Mouse (Mus musculus): ENCODE data around the gene Chit1. TPM values are rescaled to one million over a fixed set of nuclear protein-coding genes. Genes with fewer than 3 reads are reported as not detected.

Chit1 gene
- total and polyA plus RNA-seq, 3 experiments: not detected

DNA sequence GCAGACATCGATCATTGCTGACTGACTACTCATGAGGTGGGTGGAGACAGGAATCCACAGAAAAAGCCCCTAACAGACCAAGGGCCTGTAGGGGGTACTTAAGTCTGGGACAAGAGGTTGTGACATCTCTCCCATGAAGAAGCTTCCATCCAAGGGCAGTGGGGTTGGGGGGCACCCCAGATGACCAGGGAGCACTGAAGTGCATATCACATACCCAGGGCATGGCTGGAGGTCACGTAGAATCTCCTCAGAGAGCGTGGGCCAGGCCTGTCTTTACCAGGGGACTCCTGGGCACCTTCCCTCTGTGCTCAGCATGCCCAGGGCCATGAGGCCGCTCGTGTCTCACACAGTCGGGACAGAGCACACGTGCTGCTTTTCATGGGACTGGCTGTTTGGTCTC is 3.3 kb upstream of the Chit1 start:
- peaks cover 41% of the 10 kb centered on the region for H3K27me3 ChIP-seq (ENCODE audit: insufficient read depth, low read length)
- H3K4me1 ChIP-seq (ENCODE audit: insufficient read depth, low read depth, low read length): peaks cover 4% of the 10 kb centered on the region; the same call in 1 of the 2 replicates
- no peak for ATAC-seq (ENCODE audit: extremely low read depth, insufficient number of reproducible peaks, low FRiP score, poor library complexity, severe bottlenecking)
- H3K36me3 ChIP-seq (replicated peaks): no peaks in the 10 kb centered on the region
- H3K4me3 ChIP-seq (ENCODE audit: low read depth, low read length): no peak overlapping the region
- H3K9me3 ChIP-seq (replicated peaks): no peaks in the 10 kb centered on the region
- TF ChIP-seq GATA2 (IDR thresholded peaks at IDR 0.05; ENCODE audit: borderline replicate concordance, low read depth, low read length) (no peak), CTCF (IDR thresholded peaks at IDR 0.05; ENCODE audit: low read depth, low read length) (no peak), POLR2AphosphoS5 (IDR thresholded peaks at IDR 0.05; ENCODE audit: insufficient replicate concordance, low read depth, low read length) (no peak), TAL1 (conservative IDR thresholded peaks at IDR 0.05; ENCODE audit: low read depth, low read length) (no peak), GATA1 (IDR thresholded peaks at IDR 0.05; ENCODE audit: borderline replicate concordance, low read length) (no peak)
- no peak for DNase-seq (ENCODE audit: low spot score)

GRCm38 (mm10) chr1:134110015-134110414 is 1.0 kb upstream of the Chit1 start:
- ATAC-seq (ENCODE audit: extremely low read depth, insufficient number of reproducible peaks, low FRiP score, poor library complexity, severe bottlenecking) (no peak), DNase-seq (ENCODE audit: low spot score) (no peak)
- H3K4me3 ChIP-seq (ENCODE audit: low read depth, low read length): no peak overlapping the region
- H3K9me3 ChIP-seq (replicated peaks): no peaks in the 10 kb centered on the region
- peaks cover 4% of the 10 kb centered on the region; the same call in 1 of the 2 replicates for H3K4me1 ChIP-seq (ENCODE audit: insufficient read depth, low read depth, low read length)
- H3K36me3 ChIP-seq (replicated peaks): no peaks in the 10 kb centered on the region
- TF ChIP-seq TAL1 (conservative IDR thresholded peaks at IDR 0.05; ENCODE audit: low read depth, low read length) (no peak), GATA1 (IDR thresholded peaks at IDR 0.05; ENCODE audit: borderline replicate concordance, low read length) (no peak), CTCF (IDR thresholded peaks at IDR 0.05; ENCODE audit: low read depth, low read length) (no peak), GATA2 (IDR thresholded peaks at IDR 0.05; ENCODE audit: borderline replicate concordance, low read depth, low read length) (no peak), POLR2AphosphoS5 (IDR thresholded peaks at IDR 0.05; ENCODE audit: insufficient replicate concordance, low read depth, low read length) (no peak)
- H3K27me3 ChIP-seq (ENCODE audit: insufficient read depth, low read length): peaks cover 45% of the 10 kb centered on the region

- no peak for DNase-seq (ENCODE audit: low spot score)
- H3K4me3 ChIP-seq (ENCODE audit: low read depth, low read length): no peak overlapping the region
- TF ChIP-seq GATA2 (IDR thresholded peaks at IDR 0.05; ENCODE audit: borderline replicate concordance, low read depth, low read length) (no peak), GATA1 (IDR thresholded peaks at IDR 0.05; ENCODE audit: borderline replicate concordance, low read length) (no peak), TAL1 (conservative IDR thresholded peaks at IDR 0.05; ENCODE audit: low read depth, low read length) (no peak), POLR2AphosphoS5 (IDR thresholded peaks at IDR 0.05; ENCODE audit: insufficient replicate concordance, low read depth, low read length) (no peak), CTCF (IDR thresholded peaks at IDR 0.05; ENCODE audit: low read depth, low read length) (no peak)
Measured at GRCm38 (mm10) chr1:134110449-134110848, 593 bp upstream of the Chit1 start.

DNA sequence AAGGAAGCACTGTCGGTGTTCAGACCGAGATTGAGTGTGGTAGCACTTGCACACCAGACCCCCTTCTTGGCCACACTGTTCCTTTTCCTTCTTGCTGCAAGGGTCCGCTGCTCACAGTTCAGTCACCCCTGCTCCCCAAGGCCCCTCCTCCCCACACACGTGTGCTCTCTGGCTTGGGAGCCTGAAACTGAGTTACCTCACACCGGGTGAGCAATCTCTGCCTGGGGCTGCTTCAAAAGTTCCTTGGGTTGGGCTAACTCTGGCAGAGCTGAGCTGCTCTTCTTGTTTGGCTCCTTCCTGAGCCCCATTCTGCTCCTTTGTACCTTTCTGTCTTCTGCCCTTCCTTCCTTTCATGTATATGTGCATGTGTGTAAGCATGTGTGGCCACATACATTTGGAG is 2.5 kb downstream of the Chit1 start:
- TF ChIP-seq CTCF (IDR thresholded peaks at IDR 0.05; ENCODE audit: low read depth, low read length): no peak
- TF ChIP-seq POLR2AphosphoS5 (IDR thresholded peaks at IDR 0.05; ENCODE audit: insufficient replicate concordance, low read depth, low read length): no peak
- TF ChIP-seq GATA1 (IDR thresholded peaks at IDR 0.05; ENCODE audit: borderline replicate concordance, low read length): no peak
- no peak for TF ChIP-seq GATA2 (IDR thresholded peaks at IDR 0.05; ENCODE audit: borderline replicate concordance, low read depth, low read length)
- TF ChIP-seq TAL1 (conservative IDR thresholded peaks at IDR 0.05; ENCODE audit: low read depth, low read length): no peak
- peaks cover 39% of the 10 kb centered on the region for H3K27me3 ChIP-seq (ENCODE audit: insufficient read depth, low read length)
- ATAC-seq (ENCODE audit: extremely low read depth, insufficient number of reproducible peaks, low FRiP score, poor library complexity, severe bottlenecking): no peak

More at GRCm38 (mm10) chr1:134110449-134110848, 593 bp upstream of the Chit1 start:
- H3K36me3 ChIP-seq (replicated peaks): no peaks in the 10 kb centered on the region
- H3K9me3 ChIP-seq (replicated peaks): no peaks in the 10 kb centered on the region
- no peak for ATAC-seq (ENCODE audit: extremely low read depth, insufficient number of reproducible peaks, low FRiP score, poor library complexity, severe bottlenecking)
- no peaks in the 10 kb centered on the region for H3K4me1 ChIP-seq (ENCODE audit: insufficient read depth, low read depth, low read length)
- peaks cover 45% of the 10 kb centered on the region for H3K27me3 ChIP-seq (ENCODE audit: insufficient read depth, low read length)

DNA sequence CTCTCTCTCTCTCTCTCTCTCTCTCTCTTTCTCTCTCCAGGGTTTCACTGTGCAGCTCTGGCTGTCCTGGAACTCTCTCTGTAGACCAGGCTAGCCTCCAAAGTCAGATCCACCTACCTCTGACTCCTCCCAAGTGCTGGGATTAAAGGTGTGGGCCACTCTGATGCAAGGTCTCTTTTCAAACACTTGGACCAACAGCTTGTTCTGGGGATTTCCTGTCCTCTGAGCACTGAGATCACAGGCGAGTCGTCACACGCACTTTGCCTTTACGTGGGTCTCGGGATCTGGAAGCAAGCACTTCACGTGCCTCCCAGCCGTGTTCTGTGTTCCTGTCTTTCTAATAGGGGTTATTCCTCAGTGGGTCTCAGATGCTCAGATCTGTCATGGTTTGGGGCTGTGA is 3.0 kb downstream of the Chit1 start:
- no peak for TF ChIP-seq GATA1 (IDR thresholded peaks at IDR 0.05; ENCODE audit: borderline replicate concordance, low read length)

More for the DNA sequence above, 2.5 kb downstream of the Chit1 start:
- no peak overlapping the region for H3K4me3 ChIP-seq (ENCODE audit: low read depth, low read length)
- H3K36me3 ChIP-seq (replicated peaks): no peaks in the 10 kb centered on the region
- H3K4me1 ChIP-seq (ENCODE audit: insufficient read depth, low read depth, low read length): no peaks in the 10 kb centered on the region
- no peak for DNase-seq (ENCODE audit: low spot score)
- no peaks in the 10 kb centered on the region for H3K9me3 ChIP-seq (replicated peaks)

GRCm38 (mm10) chr1:134114730-134115129 is 3.7 kb downstream of the Chit1 start:
- ATAC-seq (ENCODE audit: extremely low read depth, insufficient number of reproducible peaks, low FRiP score, poor library complexity, severe bottlenecking): no peak

More for the DNA sequence above, 3.0 kb downstream of the Chit1 start:
- Histone ChIP-seq H3K9me3 (replicated peaks) (no peaks in the 10 kb centered on the region), H3K36me3 (replicated peaks) (no peaks in the 10 kb centered on the region), H3K27me3 (ENCODE audit: insufficient read depth, low read length) (peaks cover 39% of the 10 kb centered on the region), H3K4me3 (ENCODE audit: low read depth, low read length) (no peak overlapping the region), H3K4me1 (ENCODE audit: insufficient read depth, low read depth, low read length) (no peaks in the 10 kb centered on the region)
- no peak for DNase-seq (ENCODE audit: low spot score)
- no peak for ATAC-seq (ENCODE audit: extremely low read depth, insufficient number of reproducible peaks, low FRiP score, poor library complexity, severe bottlenecking)

More at GRCm38 (mm10) chr1:134114730-134115129, 3.7 kb downstream of the Chit1 start:
- Histone ChIP-seq H3K36me3 (replicated peaks) (no peaks in the 10 kb centered on the region), H3K9me3 (replicated peaks) (no peaks in the 10 kb centered on the region), H3K27me3 (ENCODE audit: insufficient read depth, low read length) (peaks cover 39% of the 10 kb centered on the region), H3K4me3 (ENCODE audit: low read depth, low read length) (no peak overlapping the region), H3K4me1 (ENCODE audit: insufficient read depth, low read depth, low read length) (no peaks in the 10 kb centered on the region)
- no peak for DNase-seq (ENCODE audit: low spot score)
- TF ChIP-seq CTCF (IDR thresholded peaks at IDR 0.05; ENCODE audit: low read depth, low read length) (no peak), GATA1 (IDR thresholded peaks at IDR 0.05; ENCODE audit: borderline replicate concordance, low read length) (no peak), POLR2AphosphoS5 (IDR thresholded peaks at IDR 0.05; ENCODE audit: insufficient replicate concordance, low read depth, low read length) (no peak), GATA2 (IDR thresholded peaks at IDR 0.05; ENCODE audit: borderline replicate concordance, low read depth, low read length) (no peak), TAL1 (conservative IDR thresholded peaks at IDR 0.05; ENCODE audit: low read depth, low read length) (no peak)

Data from G1E (cell line).